Mouse (Mus musculus) liver, adult 2 months (tissue): ENCODE data around the gene Dicer1. TPM values are rescaled to one million over a fixed set of nuclear protein-coding genes. Genes with fewer than 3 reads are reported as not detected.

ENCODE experiments used
- DNase-seq: peaks from one replicate; pipeline ENCODE4 v3.0.0-alpha.2; 2011; ENCODE audit warnings: low read depth, low spot score; ENCODE audit errors: extremely low read depth
- H3K27ac ChIP-seq: fragments of 200-500 bp; replicated peaks from 2 replicates; pipeline ENCODE4 v1.5.1; 2012; ENCODE audit warnings: low read depth, mild to moderate bottlenecking, control low read depth, inconsistent platforms, low read length; ENCODE audit not compliant: insufficient read depth
- H3K27me3 ChIP-seq: fragments of 200-500 bp; 2 replicates; pipeline ENCODE4 v1.6.1; 2012; ENCODE audit warnings: mild to moderate bottlenecking, moderate library complexity, low read length, inconsistent platforms; ENCODE audit not compliant: control insufficient read depth, insufficient read depth
- H3K36me3 ChIP-seq: fragments of 200-500 bp; 2 replicates; pipeline ENCODE4 v1.6.1; 2012; ENCODE audit warnings: low read length, inconsistent platforms; ENCODE audit not compliant: control insufficient read depth, insufficient read depth
- H3K4me1 ChIP-seq: fragments of 200-500 bp; 2 replicates; pipeline ENCODE4 v1.6.1; 2011; ENCODE audit warnings: low read length; ENCODE audit not compliant: control insufficient read depth, insufficient read depth
- H3K4me3 ChIP-seq: fragments of 200-500 bp; 2 replicates; pipeline ENCODE4 v1.5.1; 2011; ENCODE audit warnings: low read depth, mild to moderate bottlenecking, control low read depth, low read length, moderate library complexity; ENCODE audit not compliant: insufficient read depth
- H3K79me2 ChIP-seq: fragments of 200-500 bp; 2 replicates; pipeline ENCODE4 v1.6.1; 2012; ENCODE audit warnings: inconsistent platforms, mild to moderate bottlenecking, low read length, moderate library complexity; ENCODE audit not compliant: control insufficient read depth, insufficient read depth
- H3K9ac ChIP-seq: fragments of 200-500 bp; 2 replicates; pipeline ENCODE4 v1.6.1; 2012; ENCODE audit warnings: low read depth, mild to moderate bottlenecking, control low read depth, inconsistent platforms, low read length
- CTCF ChIP-seq: fragments of 200-500 bp; IDR thresholded peaks from 2 replicates; pipeline ENCODE4 v1.5.1; 2011; ENCODE audit warnings: low read depth, low read length, control low read depth
- POLR2A ChIP-seq: fragments of 200-500 bp; IDR thresholded peaks from 2 replicates; pipeline ENCODE4 v1.6.1; 2011; ENCODE audit warnings: low read length, control low read depth; ENCODE audit not compliant: insufficient read depth; ENCODE audit errors: extremely low read depth
- WGBS: fragments of 180-500 bp; shearing (Covaris S2); methylation state at CpG from one replicate; pipeline ENCODE4 v1.1.7; 2018; 5-methylcytosine and 5-hydroxymethylcytosine counted together
- polyA plus RNA-seq: library from polyadenylated mRNA; depleted of rRNA; stranded (reverse); fragments of >200 nt; gene quantifications from 2 replicates; pipeline ENCODE4 v1.2.3, GENCODE M21; 2012
- total RNA-seq: library from RNA; depleted of rRNA; stranded (reverse); fragments of >200 nt; gene quantifications from 2 replicates; pipeline ENCODE4 v1.2.3, GENCODE M21; 2014

Dicer1 gene
- total and polyA plus RNA-seq, 2 experiments, result 4.9 to 14.8 TPM

- Histone ChIP-seq H3K79me2 (peaks cover 43% of the 10 kb centered on the region), H3K36me3 (no peaks in the 10 kb centered on the region), H3K27ac (no peak overlapping the region), H3K4me3 (no peak overlapping the region), H3K9ac (no peak overlapping the region), H3K27me3 (no peaks in the 10 kb centered on the region), H3K4me1 (peaks cover 25% of the 10 kb centered on the region)
- TF ChIP-seq POLR2A, result no peak
- TF ChIP-seq CTCF, result no peak
- WGBS, result 59% methylated on average over 2 of the region's 2 CpGs
- no peak for DNase-seq
Observed at GRCm38 (mm10) chr12:104748946-104749345, 2.8 kb downstream of the Dicer1 start.

- H3K36me3 ChIP-seq, result no peaks in the 10 kb centered on the region
- H3K9ac ChIP-seq, result no peak overlapping the region
- peak overlapping the region; percentile 2 for H3K27ac ChIP-seq
- peaks cover 28% of the 10 kb centered on the region for H3K4me1 ChIP-seq
- TF ChIP-seq POLR2A (no peak), CTCF (no peak)
- 73% methylated on average over 5 of the region's 5 CpGs for WGBS
- no peaks in the 10 kb centered on the region for H3K27me3 ChIP-seq
- no peak overlapping the region for H3K4me3 ChIP-seq
- DNase-seq, result no peak
- H3K79me2 ChIP-seq, result peaks cover 52% of the 10 kb centered on the region
Observed at GRCm38 (mm10) chr12:104747252-104747651, 4.5 kb downstream of the Dicer1 start.

- H3K36me3 ChIP-seq, result no peaks in the 10 kb centered on the region
- DNase-seq, result peak; percentile 90
- WGBS, result 25% methylated on average over 2 of the region's 2 CpGs
- no peak overlapping the region for H3K9ac ChIP-seq
- TF ChIP-seq CTCF, result no peak
- TF ChIP-seq POLR2A, result no peak
- H3K79me2 ChIP-seq, result peaks cover 54% of the 10 kb centered on the region
- peaks cover 30% of the 10 kb centered on the region for H3K4me1 ChIP-seq
- no peaks in the 10 kb centered on the region for H3K27me3 ChIP-seq
- no peak overlapping the region for H3K27ac ChIP-seq
- no peak overlapping the region for H3K4me3 ChIP-seq
Observed at GRCm38 (mm10) chr12:104746601-104747000, 5.2 kb downstream of the Dicer1 start.

GRCm38 (mm10) chr12:104743687-104744086, 8.1 kb downstream of the Dicer1 start:
- Histone ChIP-seq H3K27me3 (no peaks in the 10 kb centered on the region), H3K4me3 (no peak overlapping the region), H3K9ac (no peak overlapping the region), H3K79me2 (peaks cover 38% of the 10 kb centered on the region), H3K36me3 (no peaks in the 10 kb centered on the region), H3K27ac (no peak overlapping the region), H3K4me1 (peaks cover 28% of the 10 kb centered on the region)
- WGBS, result 94% methylated on average over 4 of the region's 4 CpGs
- TF ChIP-seq POLR2A, result no peak
- no peak for TF ChIP-seq CTCF
- no peak for DNase-seq

GRCm38 (mm10) chr12:104742247-104742646, 9.5 kb downstream of the Dicer1 start:
- DNase-seq, result no peak

GRCm38 (mm10) chr12:104740841-104741787, 10.6 kb downstream of the Dicer1 start:
- peaks cover 26% of the 10 kb centered on the region; the same call in 1 of the 2 replicates for H3K79me2 ChIP-seq
- H3K9ac ChIP-seq, result no peak overlapping the region
- H3K4me1 ChIP-seq, result peaks cover 17% of the 10 kb centered on the region
- peak; percentile 58 for DNase-seq
- H3K27ac ChIP-seq, result 0 out of 2 replicates have a peak overlapping the region, but pooled peaks have one; percentile 24
- 46% methylated on average over 12 of the region's 12 CpGs for WGBS
- H3K27me3 ChIP-seq, result no peaks in the 10 kb centered on the region
- H3K36me3 ChIP-seq, result peaks cover 10% of the 10 kb centered on the region
- H3K4me3 ChIP-seq, result no peak overlapping the region
- TF ChIP-seq POLR2A, result no peak
- TF ChIP-seq CTCF, result no peak

More at GRCm38 (mm10) chr12:104742247-104742646, 9.5 kb downstream of the Dicer1 start:
- H3K27me3 ChIP-seq, result no peaks in the 10 kb centered on the region
- H3K36me3 ChIP-seq, result peaks cover 8% of the 10 kb centered on the region
- H3K4me3 ChIP-seq, result no peak overlapping the region
- H3K79me2 ChIP-seq, result peaks cover 29% of the 10 kb centered on the region; the same call in 1 of the 2 replicates
- H3K4me1 ChIP-seq, result peaks cover 24% of the 10 kb centered on the region
- H3K27ac ChIP-seq, result no peak overlapping the region
- 70% methylated on average over 6 of the region's 6 CpGs for WGBS
- H3K9ac ChIP-seq, result no peak overlapping the region
- TF ChIP-seq POLR2A (no peak), CTCF (no peak)
